ENCODE assay signal across 8 mouse cellular contexts in the genomic region with DNA sequence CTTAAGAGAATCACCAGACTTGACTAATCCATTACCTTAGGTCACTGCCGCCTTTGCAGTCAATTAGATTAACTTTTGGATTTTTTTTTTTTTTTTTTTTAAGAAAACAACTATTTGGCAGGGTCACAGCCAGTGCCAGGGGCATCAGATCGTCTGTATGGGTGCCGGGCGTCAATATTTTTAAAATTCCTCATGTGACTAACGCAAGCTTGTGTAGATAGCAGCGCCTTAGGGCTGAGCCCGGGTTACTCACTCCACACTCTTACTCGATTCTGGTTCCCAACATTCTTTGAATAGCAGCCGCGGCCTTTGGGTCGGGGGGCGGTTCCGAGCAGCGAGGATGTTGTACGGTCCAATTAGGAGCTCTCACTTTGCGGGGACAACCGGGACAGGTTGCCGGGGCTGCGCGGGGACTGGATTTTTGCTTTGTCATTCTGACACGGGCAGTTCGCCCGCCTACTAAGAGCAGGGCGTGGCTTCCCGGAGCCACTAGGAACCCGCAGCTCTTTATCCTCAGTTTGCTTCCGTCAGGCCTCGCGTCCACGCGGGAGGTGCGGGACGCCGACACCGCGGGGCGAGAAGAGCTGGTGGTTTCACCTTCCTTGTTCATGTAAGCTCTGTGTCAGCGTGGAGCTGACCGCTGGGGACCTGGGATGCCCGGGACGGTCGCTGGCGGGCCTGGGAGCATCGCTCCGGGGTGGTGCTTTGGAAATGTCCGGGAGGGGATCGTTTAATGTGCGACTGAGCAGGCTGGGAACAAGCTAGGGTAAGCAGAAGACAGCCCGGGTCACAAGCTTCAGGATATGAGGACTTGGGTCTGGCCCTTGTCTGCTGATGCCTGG. TPM values are rescaled to one million over a fixed set of nuclear protein-coding genes. Genes with fewer than 3 reads are reported as not detected.
DNase-seq lines count a peak whose midpoint lies in the region; ATAC-seq and TF ChIP-seq lines count a peak whose summit lies in the region.

No protein-coding gene starts in this region.

- peak overlapping the region; percentile 77 for H3K4me2 ChIP-seq in embryonic facial prominence, embryonic 13.5 days
- peak overlapping the region; percentile 80 for H3K4me2 ChIP-seq in limb, embryonic 13.5 days (replicated peaks)
- H3K4me2 ChIP-seq in midbrain, embryonic 16.5 days (ENCODE audit: low read length), result peak overlapping the region; percentile 63

- ATAC-seq in embryonic facial prominence, embryonic 13.5 days (ENCODE audit: insufficient number of reproducible peaks, insufficient read depth, low FRiP score, low TSS enrichment, low read depth), result peak; percentile 74
- peak; percentile 85 for ATAC-seq in limb, embryonic 13.5 days (ENCODE audit: low FRiP score, low read depth)
- peak; percentile 86 for ATAC-seq in midbrain, embryonic 16.5 days

- H3K79me2 ChIP-seq in heart, adult 2 months (replicated peaks; ENCODE audit: control insufficient read depth, insufficient read depth, low read length), result no peaks in the 10 kb centered on the region

- no peaks in the 10 kb centered on the region for H3K9me3 ChIP-seq in embryonic facial prominence, embryonic 13.5 days
- no peaks in the 10 kb centered on the region for H3K9me3 ChIP-seq in limb, embryonic 13.5 days
- no peaks in the 10 kb centered on the region for H3K9me3 ChIP-seq in midbrain, embryonic 16.5 days (replicated peaks; ENCODE audit: control insufficient read depth, low read length, poor library complexity, severe bottlenecking)

- TF ChIP-seq EP300 in heart, adult 2 months (IDR thresholded peaks at IDR 0.05; ENCODE audit: insufficient read depth, low read depth, low read length), result peak; percentile 39; the same call in 1 of the 2 replicates

- no peaks in the 10 kb centered on the region for H3K27me3 ChIP-seq in embryonic facial prominence, embryonic 13.5 days
- H3K27me3 ChIP-seq in heart, adult 2 months (ENCODE audit: control insufficient read depth, insufficient read depth, low read length), result no peaks in the 10 kb centered on the region
- no peaks in the 10 kb centered on the region for H3K27me3 ChIP-seq in limb, embryonic 13.5 days
- no peaks in the 10 kb centered on the region for H3K27me3 ChIP-seq in midbrain, embryonic 16.5 days (ENCODE audit: control insufficient read depth, insufficient read depth, low read depth, low read length)

- H3K4me1 ChIP-seq in embryonic facial prominence, embryonic 13.5 days, result peaks cover 32% of the 10 kb centered on the region
- peaks cover 6% of the 10 kb centered on the region for H3K4me1 ChIP-seq in heart, adult 2 months (ENCODE audit: control insufficient read depth, insufficient read depth, low read length)
- peaks cover 40% of the 10 kb centered on the region for H3K4me1 ChIP-seq in limb, embryonic 13.5 days
- peaks cover 24% of the 10 kb centered on the region for H3K4me1 ChIP-seq in midbrain, embryonic 16.5 days (ENCODE audit: control insufficient read depth, insufficient read depth, low read length)

- intact Hi-C loops in heart, adult 2 months (cut with DNase I), result loop anchor here (2.0 kb wide), 2 partner anchors 42 to 94 kb away; partner anchors contain the start of gene Nfyb

- peak overlapping the region; percentile 79 for H3K4me3 ChIP-seq in embryonic facial prominence, embryonic 13.5 days
- H3K4me3 ChIP-seq in heart, adult 2 months, result peak overlapping the region; percentile 83
- peak overlapping the region; percentile 81 for H3K4me3 ChIP-seq in limb, embryonic 13.5 days
- peak overlapping the region; percentile 82 for H3K4me3 ChIP-seq in midbrain, embryonic 16.5 days (ENCODE audit: low read depth, low read length)

- under 1% methylated on average over 49 of the region's 49 CpGs for WGBS in embryonic facial prominence, embryonic 13.5 days
- under 1% methylated on average over 49 of the region's 49 CpGs for WGBS in heart, adult 2 months
- under 1% methylated on average over 49 of the region's 49 CpGs for WGBS in limb, embryonic 13.5 days
- WGBS in midbrain, embryonic 16.5 days, result 1% methylated on average over 49 of the region's 49 CpGs

- peak overlapping the region; percentile 96 for H3K27ac ChIP-seq in embryonic facial prominence, embryonic 13.5 days
- peak overlapping the region; percentile 89 for H3K27ac ChIP-seq in heart, adult 2 months
- H3K27ac ChIP-seq in limb, embryonic 13.5 days, result peak overlapping the region; percentile 93
- H3K27ac ChIP-seq in midbrain, embryonic 16.5 days (ENCODE audit: low read length), result peak overlapping the region; percentile 72

- H3K36me3 ChIP-seq in embryonic facial prominence, embryonic 13.5 days, result peaks cover 3% of the 10 kb centered on the region; the same call in 1 of the 2 replicates
- H3K36me3 ChIP-seq in heart, adult 2 months (ENCODE audit: control insufficient read depth, insufficient read depth, low read length), result no peaks in the 10 kb centered on the region
- H3K36me3 ChIP-seq in limb, embryonic 13.5 days, result peaks cover 10% of the 10 kb centered on the region
- H3K36me3 ChIP-seq in midbrain, embryonic 16.5 days (ENCODE audit: control insufficient read depth, insufficient read depth, low read length), result no peaks in the 10 kb centered on the region

- DNase-seq in 3134 (ENCODE audit: extremely low read depth, insufficient read length, low spot score), result peak; percentile 98
- peak; percentile 95 for DNase-seq in adrenal gland, postnatal 36 days
- DNase-seq in heart, adult 2 months, result peak; percentile 93 to 95
- peak; percentile 96 to 97 for DNase-seq in kidney, adult 8-10 months
- DNase-seq in spleen, postnatal 10 days (ENCODE audit: low spot score in 2 of 2), result peak; percentile 90 to 91

- peak; percentile 95 for TF ChIP-seq POLR2A in heart, adult 2 months (IDR thresholded peaks at IDR 0.05; ENCODE audit: insufficient read depth, low read depth, low read length)

- no peak for TF ChIP-seq CTCF in heart, adult 2 months (IDR thresholded peaks at IDR 0.05)

- peak overlapping the region; percentile 93 for H3K9ac ChIP-seq in embryonic facial prominence, embryonic 13.5 days
- peak overlapping the region; percentile 64 for H3K9ac ChIP-seq in heart, adult 2 months (ENCODE audit: low read depth, low read length)
- H3K9ac ChIP-seq in limb, embryonic 13.5 days, result peak overlapping the region; percentile 73
- peak overlapping the region; percentile 76 for H3K9ac ChIP-seq in midbrain, embryonic 16.5 days (ENCODE audit: low read depth, low read length)

RNA-seq across cellular contexts. Expression of gene Eid3, which starts 7.5 kb away (rescaled TPM):
- total RNA-seq in adrenal gland, postnatal 36 days (2021), result 1 to 10 TPM; 1.9 to 2.5 TPM
- polyA plus RNA-seq in embryonic facial prominence, embryonic 13.5 days (2015; fragmentation: Nextera tagmentation; extraction: Ambion mirVana), result 0.33 and 0.67 TPM in 2 replicates
- total RNA-seq in heart, adult 2 months (2021), result under 1 TPM; 0.45 to 0.63 TPM
- 0.18 and 0.21 TPM in 2 replicates for polyA plus RNA-seq in heart, adult 2 months (2012; rRNA removed)
- polyA plus RNA-seq in limb, embryonic 13.5 days (2015; fragmentation: Nextera tagmentation; extraction: Ambion mirVana), result 0.49 and 0.51 TPM in 2 replicates
- 0.36 and 0.42 TPM in 2 replicates for polyA plus RNA-seq in midbrain, embryonic 16.5 days (2015; fragmentation: Nextera tagmentation; extraction: Ambion mirVana)

RNA-seq across cellular contexts. Expression of gene Txnrd1, which starts 25.2 kb away (rescaled TPM):
- 100 to 1,000 TPM; 103 to 122 TPM for total RNA-seq in adrenal gland, postnatal 36 days (2021)
- polyA plus RNA-seq in embryonic facial prominence, embryonic 13.5 days (2015; fragmentation: Nextera tagmentation; extraction: Ambion mirVana), result 99.4 and 99.8 TPM in 2 replicates
- total RNA-seq in heart, adult 2 months (2021), result 10 to 100 TPM; 56.8 to 61.1 TPM
- polyA plus RNA-seq in heart, adult 2 months (2012; rRNA removed), result 21.3 and 29.9 TPM in 2 replicates
- 105 and 116 TPM in 2 replicates for polyA plus RNA-seq in limb, embryonic 13.5 days (2015; fragmentation: Nextera tagmentation; extraction: Ambion mirVana)
- 101 and 115 TPM in 2 replicates for polyA plus RNA-seq in midbrain, embryonic 16.5 days (2015; fragmentation: Nextera tagmentation; extraction: Ambion mirVana)

Comparison
In these comparisons a context has a peak if more than half of its experiments do, and no peak if none do; other contexts are left out.
1. Peak in every context shown above with its lines: DNase-seq, ATAC-seq, H3K4me3 ChIP-seq and H3K27ac ChIP-seq.